Mouse (Mus musculus) C2C12 (cell line): ENCODE measurements around the gene Bpnt1. TPM values are rescaled to one million over a fixed set of nuclear protein-coding genes. Genes with fewer than 3 reads are reported as not detected.
A peak's percentile ranks its signal among the peaks of the same experiment; 100 is the strongest.

ENCODE experiments used
- H3K27me3 ChIP-seq: one replicate; pipeline ENCODE4 v1.6.1; 2011; ENCODE audit not compliant: control insufficient read depth, insufficient read depth, insufficient read length
- H3K36me3 ChIP-seq: one replicate; pipeline ENCODE4 v1.6.1; 2011; ENCODE audit not compliant: control insufficient read depth, insufficient read depth
- H3K4me3 ChIP-seq: one replicate; pipeline ENCODE4 v1.5.1; 2011; ENCODE audit warnings: mild to moderate bottlenecking, control low read depth; ENCODE audit not compliant: poor library complexity, insufficient read depth, severe bottlenecking
- H3K79me2 ChIP-seq: one replicate; pipeline ENCODE4 v1.6.1; 2011; ENCODE audit not compliant: control insufficient read depth, insufficient read depth
- H3K79me3 ChIP-seq: one replicate; pipeline ENCODE4 v1.6.1; 2011; ENCODE audit warnings: low read depth, control low read depth
- H3ac ChIP-seq: one replicate; pipeline ENCODE3; 2011; ENCODE audit warnings: low read depth; ENCODE audit not compliant: control insufficient read depth, insufficient read length
- CEBPB ChIP-seq: IDR thresholded peaks from one replicate; pipeline ENCODE4 v1.6.1; 2011; ENCODE audit warnings: low read depth, mild to moderate bottlenecking, control low read depth, moderate library complexity
- CTCF ChIP-seq: IDR thresholded peaks from one replicate; pipeline ENCODE4 v1.5.1; 2011; ENCODE audit not compliant: control insufficient read depth, insufficient read depth, insufficient read length
- FOSL1 ChIP-seq: IDR thresholded peaks from one replicate; pipeline ENCODE4 v1.8.0; 2011; ENCODE audit warnings: mild to moderate bottlenecking, low read length; ENCODE audit not compliant: poor library complexity, insufficient read depth, severe bottlenecking
- MAX ChIP-seq: IDR thresholded peaks from one replicate; pipeline ENCODE4 v1.6.1; 2011; ENCODE audit warnings: mild to moderate bottlenecking, control low read depth
- MYOD1 ChIP-seq: IDR thresholded peaks from one replicate; pipeline ENCODE4 v1.6.1; 2011; ENCODE audit warnings: low read depth; ENCODE audit not compliant: control insufficient read depth, insufficient read length
- MYOG ChIP-seq: IDR thresholded peaks from one replicate; pipeline ENCODE4 v1.6.1; 2011; ENCODE audit not compliant: control insufficient read depth, insufficient read length; ENCODE audit errors: extremely low read depth
- USF1 ChIP-seq: IDR thresholded peaks from one replicate; pipeline ENCODE4 v1.6.1; 2011; ENCODE audit warnings: low read depth, mild to moderate bottlenecking, control low read depth, moderate library complexity
- long read RNA-seq, 2 experiments: library from polyadenylated mRNA; unstranded; transcript quantifications; one replicate each; pipeline ENCODE4 v2.0.0; 2019 to 2020
- polyA plus RNA-seq: library from polyadenylated mRNA; unstranded; fragments of >200 nt; fragmentation: generic; extraction: Trizol; gene quantifications from one replicate; pipeline ENCODE4 v1.2.1, GENCODE M21; 2012; ENCODE audit warnings: missing spikeins

Bpnt1 gene
- 37.2 TPM for polyA plus RNA-seq
- long read RNA-seq, experiment 1, transcript Bpnt1-201 (9 exons, 2,200 nt), result major isoform, 21 of 30 reads
- long read RNA-seq, experiment 1, partial matches to known transcripts, result 3 of 30 reads
- long read RNA-seq, experiment 1, other reads (novel, unspliced or antisense), result 3 of 30 reads
- long read RNA-seq, experiment 2, transcript Bpnt1-202 (8 exons, 1,046 nt), result minor isoform, 6 of 146 reads
- long read RNA-seq, experiment 2, transcript Bpnt1-201 (9 exons, 2,200 nt), result major isoform, 110 of 146 reads
- long read RNA-seq, experiment 2, transcript Bpnt1-205 (10 exons, 1,226 nt), result minor isoform, 14 of 146 reads
- long read RNA-seq, experiment 2, partial matches to known transcripts, result 4 of 146 reads
- long read RNA-seq, experiment 2, other reads (novel, unspliced or antisense), result 12 of 146 reads

DNA sequence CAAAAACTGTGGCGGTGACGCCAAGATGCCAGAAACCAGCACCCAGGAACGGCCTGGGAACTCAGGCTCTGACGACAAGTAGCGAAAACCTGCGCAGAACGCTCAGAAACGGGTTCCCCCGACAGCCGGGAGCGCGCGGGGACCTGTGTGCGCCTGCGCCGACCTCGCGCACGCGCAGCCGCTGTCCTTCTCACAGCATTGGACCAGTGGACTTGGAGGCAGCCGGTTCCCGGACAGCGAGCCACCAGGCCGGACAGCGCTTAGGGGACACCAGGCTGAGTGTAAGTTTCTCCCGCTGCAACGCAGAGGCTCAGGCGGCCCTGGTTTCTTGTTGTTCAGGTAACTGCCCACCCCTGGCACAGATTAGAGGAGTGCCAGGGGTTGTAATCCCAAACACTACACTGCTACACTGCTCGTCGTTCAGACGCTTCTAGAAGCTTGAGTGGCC is at the start of gene Bpnt1:
Bpnt1 (plus strand) TSS at position 167 of the 448 bp plus-strand sequence.
- Histone ChIP-seq H3K79me2 (peaks cover 55% of the 10 kb centered on the region), H3K4me3 (peak within 1 kb of the TSS; percentile 59), H3K79me3 (peaks cover 35% of the 10 kb centered on the region), H3K36me3 (peaks cover 6% of the 10 kb centered on the region), H3ac (peak within 1 kb of the TSS; percentile 86), H3K27me3 (no peaks in the 10 kb centered on the region)
- TF ChIP-seq FOSL1, result no peak
- no peak for TF ChIP-seq CEBPB
- no peak for TF ChIP-seq MYOG
- TF ChIP-seq MAX, result no peak
- TF ChIP-seq MYOD1, result no peak
- TF ChIP-seq CTCF, result no peak
- TF ChIP-seq USF1, result no peak

DNA sequence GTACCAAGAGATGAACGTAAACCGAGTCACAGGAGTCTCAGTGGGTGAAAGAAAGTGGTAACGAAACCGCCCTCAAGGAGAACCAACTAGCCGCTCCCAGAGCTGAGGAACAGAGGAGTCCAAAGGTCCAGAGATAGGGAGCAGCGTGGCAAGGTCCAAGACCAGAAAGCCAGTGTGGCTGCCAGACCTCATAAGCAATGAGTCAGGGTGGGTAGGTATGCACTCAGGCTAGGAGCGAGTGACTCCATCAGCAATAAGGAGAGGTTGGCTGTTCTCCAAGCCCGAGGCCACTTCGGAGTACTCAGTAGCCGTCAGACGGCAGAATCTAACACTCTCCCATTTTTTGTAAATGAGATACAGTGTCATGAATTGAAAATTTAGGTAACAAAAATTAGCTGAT is 49.1 kb upstream of the Bpnt1 start:
- no peaks in the 10 kb centered on the region for H3K27me3 ChIP-seq
- peaks cover 82% of the 10 kb centered on the region for H3K36me3 ChIP-seq
- no peak overlapping the region for H3ac ChIP-seq
- TF ChIP-seq MYOG (no peak), USF1 (no peak), MYOD1 (no peak), CEBPB (no peak), CTCF (no peak), MAX (no peak), FOSL1 (no peak)
- H3K79me2 ChIP-seq, result no peaks in the 10 kb centered on the region
- H3K4me3 ChIP-seq, result no peak overlapping the region
- H3K79me3 ChIP-seq, result no peaks in the 10 kb centered on the region

DNA sequence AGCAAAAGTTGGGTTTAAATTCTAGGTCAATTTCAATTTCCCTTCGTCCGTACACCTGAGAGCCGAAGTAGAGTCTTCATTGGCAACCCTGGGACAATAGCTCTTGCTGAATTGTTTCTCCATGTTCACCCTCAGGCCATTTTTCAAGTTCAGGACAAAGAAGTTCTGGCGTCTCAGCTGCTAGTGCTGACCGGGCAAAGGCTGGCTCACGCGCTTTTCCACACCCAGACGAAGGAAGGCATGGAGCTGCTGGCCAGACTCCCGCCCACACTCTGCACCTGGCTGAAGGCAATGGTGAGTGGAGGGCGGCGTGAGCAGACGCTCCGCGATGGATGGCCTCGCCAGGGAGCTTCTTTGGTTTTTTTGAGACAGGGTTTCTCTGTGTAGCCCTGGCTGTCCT is 48.7 kb upstream of the Bpnt1 start:
- Histone ChIP-seq H3ac (no peak overlapping the region), H3K79me2 (no peaks in the 10 kb centered on the region), H3K27me3 (no peaks in the 10 kb centered on the region), H3K36me3 (peaks cover 79% of the 10 kb centered on the region), H3K79me3 (no peaks in the 10 kb centered on the region), H3K4me3 (no peak overlapping the region)
- TF ChIP-seq MYOD1 (no peak), USF1 (no peak), FOSL1 (no peak), MAX (no peak), CEBPB (no peak)

DNA sequence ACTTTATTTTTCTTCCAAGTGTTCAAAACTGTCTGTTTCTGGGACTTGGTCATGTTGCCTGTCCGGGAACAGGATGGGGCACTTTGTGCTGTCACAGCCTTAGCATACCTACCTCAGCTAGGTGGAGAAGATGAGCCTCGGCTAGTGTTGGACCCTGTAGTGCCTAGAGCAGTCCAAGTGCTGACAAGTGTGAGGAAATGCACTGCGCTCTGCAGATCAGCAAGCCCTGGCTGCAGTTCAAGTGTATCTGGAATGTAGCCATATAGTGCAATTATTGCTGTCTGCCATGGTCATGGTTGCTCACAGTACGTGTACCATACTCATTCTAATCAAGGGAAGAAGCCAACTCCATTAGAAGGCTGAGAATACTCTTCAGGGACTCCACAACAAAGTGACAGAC is 47.2 kb upstream of the Bpnt1 start:
- Histone ChIP-seq H3K79me2 (no peaks in the 10 kb centered on the region), H3K36me3 (peaks cover 72% of the 10 kb centered on the region), H3K4me3 (no peak overlapping the region), H3K79me3 (no peaks in the 10 kb centered on the region), H3ac (no peak overlapping the region), H3K27me3 (no peaks in the 10 kb centered on the region)
- TF ChIP-seq MAX (no peak), USF1 (no peak), CTCF (no peak), MYOG (no peak), FOSL1 (no peak), CEBPB (no peak), MYOD1 (no peak)

DNA sequence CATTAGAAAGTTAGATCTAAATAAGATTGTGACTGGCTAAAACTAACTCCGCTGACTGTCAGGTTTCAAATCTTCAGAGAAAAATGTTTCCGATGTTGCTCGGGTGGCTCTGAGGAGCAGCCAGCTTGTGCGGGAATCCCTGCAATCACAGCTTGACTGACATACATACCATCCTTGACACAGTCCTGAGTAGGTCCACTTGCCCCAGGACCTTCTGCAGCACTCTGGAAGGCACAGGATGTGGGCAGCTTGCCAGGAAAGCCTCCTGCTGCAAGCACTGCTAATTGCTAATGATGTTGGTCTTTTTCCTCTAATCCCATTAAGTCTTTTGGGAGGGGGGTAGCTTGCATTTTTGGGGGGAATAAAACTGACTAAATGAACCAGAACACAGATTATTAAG is 46.8 kb upstream of the Bpnt1 start:
- no peaks in the 10 kb centered on the region for H3K79me2 ChIP-seq
- no peak overlapping the region for H3ac ChIP-seq
- no peaks in the 10 kb centered on the region for H3K27me3 ChIP-seq
- TF ChIP-seq MYOD1, result no peak
- TF ChIP-seq MYOG, result no peak
- TF ChIP-seq MAX, result no peak
- no peak for TF ChIP-seq CEBPB
- TF ChIP-seq CTCF, result no peak
- no peaks in the 10 kb centered on the region for H3K79me3 ChIP-seq
- no peak overlapping the region for H3K4me3 ChIP-seq
- peaks cover 69% of the 10 kb centered on the region for H3K36me3 ChIP-seq

DNA sequence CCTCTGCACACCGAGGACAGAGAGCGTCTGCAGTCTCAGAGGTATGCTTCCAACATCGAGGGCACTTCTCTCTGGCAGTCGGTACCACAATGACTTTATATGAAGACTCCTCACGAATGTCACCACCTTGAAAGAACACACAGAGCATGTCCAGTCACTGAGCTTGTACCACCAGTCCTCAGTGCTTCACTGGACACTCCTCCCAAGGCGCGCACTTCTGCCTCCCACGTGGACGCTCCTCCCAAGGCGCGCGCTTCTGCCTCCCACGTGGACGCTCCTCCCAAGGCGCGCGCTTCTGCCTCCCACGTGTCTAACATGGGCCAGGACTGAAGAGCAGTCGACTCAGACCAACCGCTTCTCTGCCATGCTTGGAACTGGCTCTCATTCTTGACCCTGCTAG is 44.9 kb upstream of the Bpnt1 start:
- Histone ChIP-seq H3K36me3 (peaks cover 56% of the 10 kb centered on the region), H3ac (no peak overlapping the region), H3K27me3 (no peaks in the 10 kb centered on the region), H3K79me3 (no peaks in the 10 kb centered on the region), H3K4me3 (no peak overlapping the region), H3K79me2 (no peaks in the 10 kb centered on the region)
- no peak for TF ChIP-seq FOSL1
- TF ChIP-seq CTCF, result no peak
- TF ChIP-seq MAX, result no peak
- no peak for TF ChIP-seq CEBPB
- no peak for TF ChIP-seq MYOD1
- TF ChIP-seq MYOG, result no peak
- TF ChIP-seq USF1, result no peak
